Mouse (Mus musculus): ENCODE measurements around the gene Mpp6.

Mpp6 gene

DNA sequence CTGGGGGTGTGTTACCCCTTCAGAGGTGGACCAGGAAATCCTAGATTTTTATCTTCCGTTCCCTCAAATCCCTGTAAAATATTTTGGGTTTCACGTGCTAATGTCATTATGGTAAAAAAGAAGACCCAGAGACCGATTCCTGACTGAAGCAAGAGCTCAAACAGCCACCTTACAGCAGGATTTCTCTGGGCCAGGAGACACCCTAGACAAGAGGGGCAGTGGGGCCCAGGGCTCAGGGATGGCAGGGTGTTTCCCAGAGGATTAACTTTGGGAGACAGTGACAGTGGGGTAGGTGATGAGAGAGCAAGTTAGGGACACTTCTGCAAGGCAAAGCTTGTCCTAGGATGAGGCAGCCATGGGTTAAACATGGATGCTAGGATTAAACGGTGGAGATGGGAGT is 113.6 kb downstream of the Mpp6 start:
- no peak for DNase-seq (ENCODE audit: extremely low spot score, low spot score)

DNA sequence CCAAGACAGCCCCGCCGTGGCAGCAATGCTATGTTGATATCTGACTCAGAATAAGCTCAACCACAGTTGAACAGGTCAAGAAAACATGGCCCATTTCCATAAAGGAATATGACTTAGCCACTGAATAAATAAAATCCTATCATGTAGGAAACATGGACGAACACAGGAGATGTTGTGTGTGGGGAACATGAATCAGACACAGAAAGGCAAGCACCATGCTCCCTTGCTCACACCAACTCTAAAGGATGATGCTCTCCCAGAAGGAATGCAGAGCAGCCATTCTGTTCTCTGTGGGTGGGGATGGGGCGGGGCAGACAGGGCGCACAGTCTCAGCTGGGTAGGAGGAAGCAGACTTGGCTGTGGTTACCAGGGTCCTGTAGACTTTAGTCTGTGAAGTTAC is 115.2 kb downstream of the Mpp6 start:
- no peak for DNase-seq (ENCODE audit: extremely low spot score, low spot score)

DNA sequence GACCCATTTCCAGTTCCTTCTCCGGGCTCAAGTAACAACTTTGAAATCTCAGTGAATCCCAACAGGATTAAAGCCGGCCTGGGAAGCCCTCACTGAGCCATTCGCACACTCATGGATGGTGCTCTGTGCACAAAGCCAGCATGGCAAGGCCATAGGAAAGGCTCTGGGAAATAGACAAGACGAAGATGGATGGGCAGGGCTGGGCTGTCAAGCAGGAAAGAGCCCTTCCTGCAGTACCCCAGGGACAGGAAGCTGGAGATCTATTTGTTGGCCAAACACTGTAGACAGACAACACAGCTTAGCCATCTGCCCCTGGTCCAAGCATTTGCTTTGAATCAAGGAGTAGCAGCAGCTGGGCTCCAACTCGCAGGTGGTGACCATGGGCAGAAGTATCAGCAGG is 118.1 kb downstream of the Mpp6 start:
- DNase-seq (ENCODE audit: extremely low spot score, low spot score): no peak

DNA sequence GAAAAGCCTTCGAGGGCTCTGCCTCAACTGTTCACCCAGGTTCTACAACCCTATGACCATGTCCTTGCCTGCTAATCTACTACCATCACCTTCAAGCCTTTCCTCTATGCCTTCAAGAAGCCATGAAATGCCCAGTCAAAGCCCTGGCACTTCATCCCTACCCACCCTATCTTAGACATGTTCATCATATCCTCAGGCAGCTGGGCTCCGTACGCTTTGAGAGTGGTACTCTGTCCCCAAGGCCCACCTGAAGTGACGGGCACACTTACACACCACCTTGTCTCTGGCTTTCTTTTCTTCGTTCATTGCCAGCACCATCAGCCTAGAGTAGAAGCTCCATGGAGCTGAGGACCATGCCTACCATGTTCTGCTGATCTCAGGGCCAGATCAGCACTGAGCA is 121.2 kb downstream of the Mpp6 start:
- no peak for DNase-seq (ENCODE audit: extremely low spot score, low spot score)

DNA sequence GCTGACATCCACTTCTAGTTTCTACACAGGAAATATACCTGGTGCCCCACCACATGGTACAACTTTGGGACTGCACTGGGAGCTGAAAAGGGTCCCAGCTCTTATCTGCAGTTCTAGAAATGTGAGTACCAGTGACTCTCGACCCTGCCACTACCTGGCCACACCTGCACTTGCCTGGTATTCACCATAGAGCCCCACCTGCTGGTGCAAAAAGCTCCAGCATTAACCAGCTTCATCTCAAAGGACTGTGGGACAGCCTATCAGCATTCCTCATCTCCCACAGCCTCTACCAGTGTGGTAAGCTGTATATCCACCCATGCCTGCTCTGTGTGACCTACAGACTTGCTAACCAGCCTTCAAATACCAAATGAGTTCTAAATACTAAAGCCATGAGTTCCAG is 122.9 kb downstream of the Mpp6 start:
- no peak for DNase-seq (ENCODE audit: extremely low spot score, low spot score)

DNA sequence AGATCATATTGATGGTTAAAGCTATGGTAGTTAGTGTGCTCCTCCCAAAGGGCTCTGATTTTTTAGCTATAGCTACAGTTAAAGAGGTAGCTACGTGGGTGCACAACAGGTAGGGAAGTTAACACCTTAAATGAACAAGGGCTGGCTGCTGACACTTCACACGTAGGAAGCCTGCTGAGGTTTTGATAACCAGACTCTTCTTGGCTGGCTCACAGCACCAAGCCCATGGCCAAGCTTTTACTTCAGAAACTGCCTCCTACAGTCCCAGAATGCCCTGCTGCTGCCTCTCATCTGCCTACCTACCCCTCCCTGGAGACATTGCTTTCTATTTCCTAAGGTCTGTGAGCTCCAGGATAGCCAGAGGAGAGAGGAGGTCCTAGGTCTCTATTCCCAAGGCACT is 127.9 kb downstream of the Mpp6 start:
- DNase-seq (ENCODE audit: extremely low spot score, low spot score): no peak

DNA sequence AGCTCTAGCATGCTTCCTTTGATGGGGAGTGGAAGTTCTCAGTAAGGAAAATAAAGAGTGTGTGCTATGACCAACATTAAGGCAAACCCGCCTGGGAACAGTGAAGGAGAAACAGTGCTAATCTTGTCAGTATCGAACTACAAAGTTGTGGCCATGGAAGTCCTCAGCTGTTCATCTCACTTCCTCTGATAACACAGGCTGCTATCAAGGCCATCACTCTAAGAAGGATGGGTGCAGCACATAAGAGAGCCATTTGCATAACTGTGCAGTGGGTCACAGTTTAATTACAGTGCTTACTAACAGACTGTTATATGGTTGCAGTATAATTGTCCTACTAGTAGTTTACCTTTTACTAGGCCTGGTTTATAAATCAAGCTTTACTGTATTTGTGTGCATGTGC is 129.9 kb downstream of the Mpp6 start:
- DNase-seq (ENCODE audit: extremely low spot score, low spot score): no peak

DNA sequence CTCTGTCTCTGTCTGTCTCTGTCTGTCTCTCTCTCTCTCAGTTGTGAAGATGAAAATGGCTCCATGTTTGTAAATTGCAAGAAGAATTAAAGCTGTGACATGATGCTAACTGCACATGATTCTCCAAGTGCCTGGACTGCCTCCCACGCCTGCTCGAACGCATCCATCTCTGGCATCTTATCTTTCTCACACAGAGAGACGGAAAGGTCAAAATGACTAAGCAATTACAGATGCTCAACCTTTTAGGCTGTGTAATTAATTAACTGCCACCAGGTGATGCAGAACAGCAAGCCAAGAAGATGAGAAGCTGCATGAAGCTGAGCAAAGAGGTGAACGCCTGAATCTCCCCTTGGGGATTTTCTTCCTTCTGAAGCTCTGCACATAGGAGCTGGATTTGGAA is 130.4 kb downstream of the Mpp6 start:
- DNase-seq (ENCODE audit: extremely low spot score, low spot score): no peak

DNA sequence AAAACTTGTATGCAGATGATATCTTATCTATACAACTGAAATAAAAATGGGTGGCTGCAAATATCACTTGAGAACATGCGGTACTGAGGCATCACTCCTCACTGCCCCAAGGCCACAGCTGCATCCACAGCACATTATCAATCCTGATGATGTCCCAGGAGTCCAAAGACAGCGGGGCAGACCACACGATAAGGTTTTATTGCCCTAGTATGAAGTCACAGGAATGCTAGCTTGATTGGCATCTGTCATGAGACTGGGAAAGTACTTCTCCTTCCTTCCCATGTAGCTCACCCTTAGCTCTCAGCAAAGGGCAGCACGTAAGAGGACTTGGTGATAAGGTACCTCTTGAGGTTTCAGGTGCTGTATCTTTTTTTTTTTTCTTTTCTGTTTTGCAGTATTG is 134.1 kb downstream of the Mpp6 start:
- no peak for DNase-seq (ENCODE audit: extremely low spot score, low spot score)

DNA sequence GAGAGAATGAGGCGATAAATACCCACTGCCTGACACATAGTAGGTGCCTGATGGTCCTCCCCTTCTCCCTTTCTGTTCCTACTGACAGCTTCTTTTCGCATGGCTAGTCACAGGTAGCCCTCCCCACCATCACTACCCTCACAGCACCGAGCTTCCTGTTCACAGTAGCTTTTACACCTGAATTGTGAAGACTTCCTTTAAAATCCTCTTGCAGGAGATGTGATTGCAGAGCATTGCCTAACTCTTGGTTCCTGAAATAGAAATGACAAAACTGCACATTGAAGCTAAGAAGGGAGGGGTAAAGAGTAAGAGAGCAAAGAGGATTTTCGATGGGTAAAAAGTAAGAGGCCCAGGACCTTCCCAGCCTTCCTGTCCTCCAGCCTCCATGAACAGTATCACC is 134.9 kb downstream of the Mpp6 start:
- DNase-seq (ENCODE audit: extremely low spot score, low spot score): no peak

DNA sequence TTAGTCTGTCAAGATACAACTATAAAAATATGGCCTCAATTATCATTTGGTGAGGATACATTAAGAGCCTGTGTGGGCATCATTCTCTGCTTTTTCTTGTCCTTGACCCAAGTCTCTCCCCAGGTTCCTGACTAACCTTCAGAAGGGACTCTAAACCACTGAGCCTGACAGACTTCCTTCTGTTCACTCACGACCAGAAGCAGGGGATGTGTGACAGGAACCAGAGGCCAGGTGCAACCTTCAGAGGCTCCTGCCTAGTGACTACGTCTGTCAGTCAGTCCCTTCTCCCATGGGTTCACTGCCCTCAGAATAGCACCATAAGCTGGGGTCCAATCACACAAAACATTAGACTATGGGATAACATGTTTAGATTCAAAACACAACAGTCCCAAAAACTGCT is 137.3 kb downstream of the Mpp6 start:
- no peak for DNase-seq (ENCODE audit: extremely low spot score, low spot score)

DNA sequence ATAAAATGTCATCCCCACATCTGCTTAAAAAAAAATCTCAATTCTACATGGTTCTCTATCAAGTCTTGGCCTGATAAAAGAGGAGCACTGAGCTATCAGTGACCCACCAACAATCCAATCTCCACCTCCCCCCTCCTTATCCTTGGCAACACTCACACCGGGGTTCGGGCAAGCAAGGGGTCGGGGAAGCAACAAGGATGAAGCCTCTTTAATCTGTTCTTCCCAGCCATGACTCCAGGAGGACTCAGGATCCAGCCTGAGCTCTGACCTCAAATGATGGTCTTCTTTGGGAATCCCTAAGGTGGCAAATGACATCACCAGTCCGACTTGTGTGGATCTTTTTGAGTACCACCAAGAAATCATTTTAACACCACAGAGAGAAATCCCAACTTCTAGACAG is 137.8 kb downstream of the Mpp6 start:
- no peak for DNase-seq (ENCODE audit: extremely low spot score, low spot score)

Measured in neural tube, embryonic 10.5 days (tissue).